Mouse (Mus musculus): ENCODE data around the gene Spg21. TPM values are rescaled to one million over a fixed set of nuclear protein-coding genes. Genes with fewer than 3 reads are reported as not detected.

The Spg21 gene
- polyA plus RNA-seq, 1 experiment from 2014 or later: 125 TPM

GRCm38 (mm10) chr9:65523611-65524364 lies 63.0 kb downstream of the Spg21 start:
- H3K4me2 ChIP-seq: peak overlapping the region; percentile 1; the same call in 1 of the 2 replicates
- 24% methylated on average over 14 of the region's 14 CpGs for WGBS
- no peak overlapping the region for H3K27ac ChIP-seq (ENCODE audit: low read depth, low read length)

DNA sequence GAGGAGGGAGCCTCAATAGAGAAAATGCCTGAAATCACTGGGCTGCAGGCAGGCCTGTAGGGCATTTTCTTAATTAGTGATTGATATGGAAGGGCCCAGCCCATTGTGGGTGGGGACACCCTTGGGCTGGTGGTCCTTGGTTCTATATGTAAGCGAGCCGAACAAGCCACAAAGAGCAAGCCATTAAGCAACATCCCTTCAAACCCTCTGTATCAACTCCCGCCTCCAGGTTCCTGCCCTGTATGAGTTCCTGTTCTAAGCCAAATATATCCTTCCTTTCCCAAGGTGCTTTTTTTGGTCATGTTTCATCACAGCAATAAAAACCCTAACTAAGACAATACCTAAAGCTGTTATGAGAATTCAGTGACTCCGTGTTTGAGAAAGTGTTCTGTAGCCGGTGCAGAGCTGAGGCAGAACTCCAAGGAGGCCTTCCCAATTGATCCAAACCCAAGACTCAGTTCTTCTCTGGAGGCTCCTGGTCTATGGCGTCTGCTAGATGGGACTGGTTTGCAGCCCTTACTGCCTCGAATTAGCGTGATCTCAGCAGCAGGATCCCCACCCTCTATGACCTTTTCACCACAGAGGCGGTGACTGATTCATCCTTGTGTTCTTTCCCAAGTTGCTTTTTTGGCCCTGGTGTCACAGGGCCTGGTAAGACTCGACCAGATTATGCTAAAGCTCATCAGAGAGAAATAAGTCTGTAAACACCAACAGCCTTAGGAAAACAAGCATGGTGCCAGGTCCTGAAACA lies 64.9 kb downstream of the Spg21 start:
- Histone ChIP-seq H3K27me3 (ENCODE audit: control insufficient read depth, insufficient read depth, low read length) (0 out of 2 replicates have a peak, but pooled peaks cover 2% of the 10 kb centered on the region), H3K4me3 (ENCODE audit: low read depth, low read length) (no peak overlapping the region), H3K27ac (ENCODE audit: low read depth, low read length) (no peak overlapping the region), H3K4me1 (ENCODE audit: control insufficient read depth, insufficient read depth, low read length) (no peaks in the 10 kb centered on the region; the same call in 1 of the 2 replicates), H3K36me3 (ENCODE audit: control insufficient read depth, insufficient read depth, low read length) (no peaks in the 10 kb centered on the region), H3K9ac (ENCODE audit: low read length) (no peak overlapping the region), H3K4me2 (no peak overlapping the region), H3K9me3 (ENCODE audit: control insufficient read depth, low read length) (no peaks in the 10 kb centered on the region)
- WGBS: 80% methylated on average over 10 of the region's 10 CpGs
- ATAC-seq (ENCODE audit: low FRiP score) (no peak), DNase-seq (ENCODE audit: low spot score, missing footprints) (no peak)

More at GRCm38 (mm10) chr9:65523611-65524364, 63.0 kb downstream of the Spg21 start:
- no peaks in the 10 kb centered on the region for H3K36me3 ChIP-seq (ENCODE audit: control insufficient read depth, insufficient read depth, low read length)
- H3K4me1 ChIP-seq (ENCODE audit: control insufficient read depth, insufficient read depth, low read length): peaks cover 4% of the 10 kb centered on the region; the same call in 1 of the 2 replicates
- DNase-seq (ENCODE audit: low spot score, missing footprints): peak; percentile 93
- ATAC-seq (ENCODE audit: low FRiP score): peak; percentile 74
- no peak overlapping the region for H3K9ac ChIP-seq (ENCODE audit: low read length)
- H3K9me3 ChIP-seq (ENCODE audit: control insufficient read depth, low read length): no peaks in the 10 kb centered on the region
- no peak overlapping the region for H3K4me3 ChIP-seq (ENCODE audit: low read depth, low read length)
- H3K27me3 ChIP-seq (ENCODE audit: control insufficient read depth, insufficient read depth, low read length): 0 out of 2 replicates have a peak, but pooled peaks cover 2% of the 10 kb centered on the region

- Histone ChIP-seq H3K36me3 (ENCODE audit: control insufficient read depth, insufficient read depth, low read length) (no peaks in the 10 kb centered on the region), H3K9ac (ENCODE audit: low read length) (no peak overlapping the region), H3K27ac (ENCODE audit: low read depth, low read length) (no peak overlapping the region), H3K4me1 (ENCODE audit: control insufficient read depth, insufficient read depth, low read length) (no peaks in the 10 kb centered on the region; the same call in 1 of the 2 replicates), H3K4me3 (ENCODE audit: low read depth, low read length) (no peak overlapping the region), H3K9me3 (ENCODE audit: control insufficient read depth, low read length) (no peaks in the 10 kb centered on the region), H3K4me2 (no peak overlapping the region), H3K27me3 (ENCODE audit: control insufficient read depth, insufficient read depth, low read length) (no peaks in the 10 kb centered on the region)
- no peak for ATAC-seq (ENCODE audit: low FRiP score)
- DNase-seq (ENCODE audit: low spot score, missing footprints): no peak
- WGBS: 91% methylated on average over 6 of the region's 6 CpGs
Measured at GRCm38 (mm10) chr9:65528417-65529038, 67.8 kb downstream of the Spg21 start.

GRCm38 (mm10) chr9:65529659-65530058 lies 68.9 kb downstream of the Spg21 start:
- Histone ChIP-seq H3K9ac (ENCODE audit: low read length) (no peak overlapping the region), H3K27me3 (ENCODE audit: control insufficient read depth, insufficient read depth, low read length) (no peaks in the 10 kb centered on the region), H3K4me1 (ENCODE audit: control insufficient read depth, insufficient read depth, low read length) (no peaks in the 10 kb centered on the region), H3K36me3 (ENCODE audit: control insufficient read depth, insufficient read depth, low read length) (no peaks in the 10 kb centered on the region), H3K27ac (ENCODE audit: low read depth, low read length) (no peak overlapping the region), H3K9me3 (ENCODE audit: control insufficient read depth, low read length) (no peaks in the 10 kb centered on the region), H3K4me2 (no peak overlapping the region), H3K4me3 (ENCODE audit: low read depth, low read length) (no peak overlapping the region)
- DNase-seq (ENCODE audit: low spot score, missing footprints): no peak
- 46% methylated on average over 8 of the region's 8 CpGs for WGBS
- no peak for ATAC-seq (ENCODE audit: low FRiP score)

DNA sequence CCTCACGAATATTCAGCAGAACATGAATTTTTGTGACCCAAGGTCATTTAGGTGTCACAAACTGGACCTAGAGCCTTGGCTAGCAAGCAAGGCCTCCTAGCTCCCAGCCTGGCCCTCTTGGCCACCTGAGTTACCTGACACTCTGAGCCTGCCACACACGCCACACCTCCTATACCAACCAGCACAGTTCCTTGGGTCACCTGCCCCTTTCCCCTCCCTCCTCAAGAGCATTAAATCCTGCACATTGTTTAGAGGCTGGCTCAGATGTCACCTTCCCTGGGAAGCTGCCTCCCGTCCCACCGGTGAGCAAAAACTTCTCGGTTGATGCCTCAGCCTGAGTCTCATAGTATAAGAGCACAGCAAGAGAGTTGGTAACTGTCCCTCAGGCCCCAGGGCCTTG lies 70.5 kb downstream of the Spg21 start:
- WGBS: 83% methylated on average over 5 of the region's 5 CpGs
- Histone ChIP-seq H3K4me1 (ENCODE audit: control insufficient read depth, insufficient read depth, low read length) (no peaks in the 10 kb centered on the region), H3K36me3 (ENCODE audit: control insufficient read depth, insufficient read depth, low read length) (no peaks in the 10 kb centered on the region), H3K9ac (ENCODE audit: low read length) (no peak overlapping the region), H3K9me3 (ENCODE audit: control insufficient read depth, low read length) (no peaks in the 10 kb centered on the region), H3K4me2 (no peak overlapping the region), H3K27ac (ENCODE audit: low read depth, low read length) (no peak overlapping the region), H3K27me3 (ENCODE audit: control insufficient read depth, insufficient read depth, low read length) (no peaks in the 10 kb centered on the region), H3K4me3 (ENCODE audit: low read depth, low read length) (no peak overlapping the region)
- ATAC-seq (ENCODE audit: low FRiP score) (no peak), DNase-seq (ENCODE audit: low spot score, missing footprints) (no peak)

DNA sequence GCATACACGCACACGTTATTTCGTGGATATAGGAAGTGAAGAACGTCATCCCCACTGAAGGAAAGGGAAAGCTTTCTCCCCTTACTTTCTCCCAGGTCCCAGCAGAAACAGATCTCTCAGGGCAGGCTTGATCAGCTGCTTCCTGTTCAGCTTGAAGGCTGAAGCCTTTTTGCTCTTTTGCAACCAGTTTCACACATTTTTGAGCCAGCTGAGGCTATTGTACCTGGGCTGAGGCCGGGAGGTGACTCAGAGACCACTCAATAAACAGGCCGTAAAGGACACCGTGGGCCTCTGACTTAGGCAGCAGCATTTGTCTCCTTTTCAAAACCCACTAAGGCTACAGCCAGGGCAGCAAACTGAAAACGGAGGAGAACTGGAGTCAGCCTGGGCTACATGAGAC lies 72.2 kb downstream of the Spg21 start:
- Histone ChIP-seq H3K27ac (ENCODE audit: low read depth, low read length) (no peak overlapping the region), H3K4me3 (ENCODE audit: low read depth, low read length) (no peak overlapping the region), H3K36me3 (ENCODE audit: control insufficient read depth, insufficient read depth, low read length) (no peaks in the 10 kb centered on the region), H3K27me3 (ENCODE audit: control insufficient read depth, insufficient read depth, low read length) (no peaks in the 10 kb centered on the region), H3K4me2 (no peak overlapping the region), H3K4me1 (ENCODE audit: control insufficient read depth, insufficient read depth, low read length) (no peaks in the 10 kb centered on the region), H3K9me3 (ENCODE audit: control insufficient read depth, low read length) (no peaks in the 10 kb centered on the region), H3K9ac (ENCODE audit: low read length) (no peak overlapping the region)
- ATAC-seq (ENCODE audit: low FRiP score) (no peak), DNase-seq (ENCODE audit: low spot score, missing footprints) (no peak)
- WGBS: 89% methylated on average over 8 of the region's 8 CpGs

DNA sequence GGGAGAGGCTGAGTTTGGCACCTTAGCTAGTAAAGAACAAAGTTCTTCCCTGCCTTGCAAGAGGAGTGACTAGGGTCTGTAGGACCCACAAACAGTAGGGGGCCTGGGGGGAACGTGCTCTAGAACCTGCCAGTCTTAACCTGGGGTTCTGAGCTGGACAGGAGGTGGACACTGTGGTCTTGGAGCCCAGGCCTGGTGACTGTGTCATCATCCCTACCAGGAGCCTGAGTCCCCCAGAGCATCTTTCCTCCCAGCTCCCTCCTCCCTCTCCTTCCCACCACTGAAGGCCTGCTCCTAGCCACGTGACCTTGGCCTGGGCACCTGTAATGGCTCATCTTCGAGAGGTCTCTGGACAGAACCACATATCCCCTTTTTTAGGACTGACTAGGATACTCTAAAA lies 73.4 kb downstream of the Spg21 start:
- H3K4me1 ChIP-seq (ENCODE audit: control insufficient read depth, insufficient read depth, low read length): no peaks in the 10 kb centered on the region
- no peak overlapping the region for H3K27ac ChIP-seq (ENCODE audit: low read depth, low read length)
- H3K27me3 ChIP-seq (ENCODE audit: control insufficient read depth, insufficient read depth, low read length): no peaks in the 10 kb centered on the region
- no peak for DNase-seq (ENCODE audit: low spot score, missing footprints)
- H3K4me2 ChIP-seq: no peak overlapping the region
- no peak for ATAC-seq (ENCODE audit: low FRiP score)
- no peak overlapping the region for H3K9ac ChIP-seq (ENCODE audit: low read length)
- 84% methylated on average over 3 of the region's 3 CpGs for WGBS
- no peaks in the 10 kb centered on the region for H3K9me3 ChIP-seq (ENCODE audit: control insufficient read depth, low read length)
- H3K4me3 ChIP-seq (ENCODE audit: low read depth, low read length): no peak overlapping the region
- no peaks in the 10 kb centered on the region for H3K36me3 ChIP-seq (ENCODE audit: control insufficient read depth, insufficient read depth, low read length)

DNA sequence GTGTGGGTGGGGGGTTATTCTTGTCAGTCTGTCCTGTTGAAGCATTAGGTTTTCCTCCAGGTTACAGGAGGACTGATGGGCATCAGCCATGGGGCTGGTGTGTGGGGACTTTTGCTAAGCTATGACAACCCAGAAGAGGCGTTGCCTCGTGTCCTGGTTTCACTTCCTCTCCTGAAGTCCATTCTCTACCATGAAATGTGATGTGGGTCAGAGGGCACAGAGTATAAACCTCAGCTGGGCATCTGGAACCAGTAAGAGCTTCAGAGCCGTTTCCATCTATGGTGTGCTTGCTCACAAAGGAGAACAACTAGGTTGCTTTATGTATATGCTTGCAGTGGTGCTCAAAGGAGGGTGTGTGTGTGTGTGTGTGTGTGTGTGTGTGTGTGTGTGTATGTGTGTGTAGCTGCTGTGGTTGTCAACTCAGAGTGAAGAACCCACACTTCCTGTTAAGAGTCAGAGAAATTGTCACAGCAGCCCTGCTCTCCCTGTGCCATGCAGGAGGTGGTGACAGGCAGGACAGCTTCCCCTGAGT lies 74.5 kb downstream of the Spg21 start:
- Histone ChIP-seq H3K36me3 (ENCODE audit: control insufficient read depth, insufficient read depth, low read length) (no peaks in the 10 kb centered on the region), H3K4me2 (no peak overlapping the region), H3K9ac (ENCODE audit: low read length) (no peak overlapping the region), H3K4me1 (ENCODE audit: control insufficient read depth, insufficient read depth, low read length) (no peaks in the 10 kb centered on the region), H3K27me3 (ENCODE audit: control insufficient read depth, insufficient read depth, low read length) (no peaks in the 10 kb centered on the region), H3K9me3 (ENCODE audit: control insufficient read depth, low read length) (no peaks in the 10 kb centered on the region), H3K4me3 (ENCODE audit: low read depth, low read length) (no peak overlapping the region), H3K27ac (ENCODE audit: low read depth, low read length) (no peak overlapping the region)
- WGBS: 79% methylated on average over 3 of the region's 3 CpGs
- ATAC-seq (ENCODE audit: low FRiP score) (no peak), DNase-seq (ENCODE audit: low spot score, missing footprints) (no peak)
